Mouse (Mus musculus) lung, postnatal 0 days (tissue): ENCODE measurements around the gene Sirt6. TPM values are rescaled to one million over a fixed set of nuclear protein-coding genes. Genes with fewer than 3 reads are reported as not detected.
"Not testable (repeated sequence)": the region's sequence is repeated elsewhere in the genome, so short reads cannot be mapped to it uniquely, and the experiment has no call there.

ENCODE experiments used
- ATAC-seq: fragments of 200-750 bp; cut with Nextera tagmentation; 2 replicates; pipeline ENCODE4 v1.8.0; 2017; ENCODE audit warnings: moderate library complexity
- DNase-seq: peaks from one replicate; pipeline ENCODE4 v3.0.0-alpha.2; 2016; ENCODE audit warnings: low spot score
- H3K27ac ChIP-seq: fragments of 300-500 bp; sonication (generic); 2 replicates; pipeline ENCODE4 v1.5.1; 2014; ENCODE audit warnings: antibody characterized with exemption, mild to moderate bottlenecking, low read length, mixed read lengths
- H3K27me3 ChIP-seq: fragments of 300-500 bp; sonication (generic); replicated peaks from 2 replicates; pipeline ENCODE4 v1.6.1; 2014; ENCODE audit warnings: low read length, mixed read lengths; ENCODE audit not compliant: insufficient read depth
- H3K36me3 ChIP-seq: fragments of 300-500 bp; sonication (generic); 2 replicates; pipeline ENCODE4 v1.6.1; 2014; ENCODE audit warnings: low read length, mixed read lengths; ENCODE audit not compliant: insufficient read depth
- H3K4me1 ChIP-seq: fragments of 300-500 bp; sonication (generic); 2 replicates; pipeline ENCODE4 v1.6.1; 2014; ENCODE audit warnings: antibody characterized with exemption, low read depth, low read length, mixed read lengths; ENCODE audit not compliant: insufficient read depth
- H3K4me2 ChIP-seq: fragments of 300-500 bp; sonication (generic); replicated peaks from 2 replicates; pipeline ENCODE4 v1.6.1; 2014; ENCODE audit warnings: low read depth, mild to moderate bottlenecking, low read length, moderate library complexity, mixed read lengths
- H3K4me3 ChIP-seq: fragments of 300-500 bp; sonication (generic); 2 replicates; pipeline ENCODE4 v1.5.1; 2014; ENCODE audit warnings: low read depth, low read length
- H3K9ac ChIP-seq: fragments of 300-500 bp; sonication (generic); replicated peaks from 2 replicates; pipeline ENCODE4 v1.6.1; 2014; ENCODE audit warnings: low read depth, mild to moderate bottlenecking
- H3K9me3 ChIP-seq: fragments of 300-500 bp; sonication (generic); 2 replicates; pipeline ENCODE4 v1.6.1; 2016; ENCODE audit warnings: low read length, mixed read lengths
- CTCF ChIP-seq: IDR thresholded peaks from 2 replicates; pipeline ENCODE4 v1.5.1; 2016; ENCODE audit warnings: antibody characterized with exemption, mild to moderate bottlenecking
- EP300 ChIP-seq: IDR thresholded peaks from 2 replicates; pipeline ENCODE4 v1.6.1; 2016; ENCODE audit warnings: antibody characterized with exemption, mild to moderate bottlenecking, control low read depth
- WGBS: fragments of 180-500 bp; shearing (Covaris S2); extraction: QIAGEN DNeasy Blood & Tissue Kit; methylation state at CpG from one replicate; pipeline ENCODE4 v1.1.7; 2014; 5-methylcytosine and 5-hydroxymethylcytosine counted together
- polyA plus RNA-seq: library from polyadenylated mRNA; unstranded; fragments of >200 nt; fragmentation: Nextera tagmentation; extraction: Ambion mirVana; gene quantifications from 2 replicates; pipeline ENCODE4 v1.2.1, GENCODE M21; 2015

The Sirt6 gene
- polyA plus RNA-seq, 1 experiment from 2014 or later: 24.1 TPM

DNA sequence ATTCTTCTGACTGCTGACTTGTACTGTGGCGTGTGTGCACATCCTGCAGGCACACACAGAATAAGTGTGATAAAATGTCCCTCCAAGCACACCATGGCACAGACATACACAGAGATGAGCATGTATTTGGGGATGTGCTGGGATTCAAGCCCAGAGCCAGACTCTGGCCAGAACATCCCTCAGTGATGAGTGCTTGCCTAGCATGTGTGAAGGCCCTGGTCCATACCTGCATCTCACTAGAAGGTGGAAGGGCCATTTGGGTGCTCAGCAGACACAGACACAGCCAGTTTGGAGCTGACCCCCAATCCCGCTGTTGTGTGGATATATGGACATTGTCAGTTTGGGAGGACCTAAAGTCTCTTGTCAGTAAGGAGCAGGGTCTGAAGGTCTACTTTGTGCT, 14.0 kb upstream of the Sirt6 start:
- no peak overlapping the region for H3K9ac ChIP-seq

DNA sequence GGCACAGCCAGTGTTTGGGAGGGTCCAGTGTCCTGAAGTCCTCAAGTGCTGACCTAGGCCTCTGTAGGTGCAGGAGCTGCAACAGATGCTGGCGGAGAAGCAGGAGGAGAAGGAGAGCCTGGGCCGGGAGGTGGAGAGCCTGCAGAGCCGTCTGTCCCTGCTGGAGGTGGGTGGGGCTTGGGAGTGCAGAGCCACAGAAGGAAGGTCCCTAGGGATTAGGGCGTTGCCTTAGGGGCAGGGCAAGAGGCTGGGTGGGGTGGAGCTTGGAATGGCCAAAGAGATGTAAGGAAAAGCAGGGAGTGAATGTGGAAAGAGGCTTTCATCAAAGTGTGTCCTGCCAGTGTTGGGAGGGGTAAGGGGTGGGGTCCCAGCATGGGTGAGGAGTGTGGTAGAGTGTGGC, 13.2 kb upstream of the Sirt6 start:
- not testable (repeated sequence) for H3K27ac ChIP-seq, H3K4me3 ChIP-seq, H3K4me2 ChIP-seq, ATAC-seq, H3K36me3 ChIP-seq, H3K9me3 ChIP-seq, H3K9ac ChIP-seq, H3K4me1 ChIP-seq, H3K27me3 ChIP-seq
- DNase-seq: peak; percentile 38
- 33% methylated on average over 4 of the region's 4 CpGs for WGBS

More for the DNA sequence above, 14.0 kb upstream of the Sirt6 start:
- Histone ChIP-seq H3K36me3 (no peaks in the 10 kb centered on the region), H3K27me3 (no peaks in the 10 kb centered on the region), H3K4me2 (no peak overlapping the region), H3K27ac (no peak overlapping the region), H3K4me3 (no peak overlapping the region), H3K4me1 (peaks cover 5% of the 10 kb centered on the region; the same call in 1 of the 2 replicates), H3K9me3 (no peaks in the 10 kb centered on the region)
- WGBS: 88% methylated on average over 2 of the region's 2 CpGs
- ATAC-seq (no peak), DNase-seq (no peak)
- TF ChIP-seq EP300 (no peak), CTCF (no peak)

DNA sequence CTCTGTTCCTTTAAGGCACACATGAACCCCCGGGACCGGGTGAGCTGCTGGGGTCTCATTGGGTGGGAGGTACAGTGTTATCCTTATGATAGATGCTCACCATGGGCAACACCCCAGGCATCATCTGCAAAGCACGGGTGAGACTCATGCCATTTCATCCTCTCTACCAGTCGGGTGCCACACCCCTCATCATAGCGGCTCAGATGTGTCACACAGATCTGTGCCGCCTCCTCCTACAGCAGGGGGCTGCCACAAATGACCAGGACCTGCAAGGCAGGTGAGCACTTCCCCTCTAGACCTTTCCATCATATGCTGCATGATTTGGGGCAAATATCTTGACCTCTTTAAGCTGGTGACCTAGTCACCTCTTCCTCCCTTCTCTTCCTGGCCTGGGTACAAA, 10.5 kb upstream of the Sirt6 start:
- H3K4me1 ChIP-seq: peaks cover 8% of the 10 kb centered on the region; the same call in 1 of the 2 replicates
- H3K27ac ChIP-seq: no peak overlapping the region
- DNase-seq: no peak
- no peaks in the 10 kb centered on the region for H3K36me3 ChIP-seq
- H3K27me3 ChIP-seq: no peaks in the 10 kb centered on the region
- TF ChIP-seq EP300: no peak
- no peak for TF ChIP-seq CTCF
- WGBS: 68% methylated on average over 6 of the region's 6 CpGs
- no peak overlapping the region for H3K4me2 ChIP-seq
- H3K9ac ChIP-seq: no peak overlapping the region
- no peak overlapping the region for H3K4me3 ChIP-seq
- no peak for ATAC-seq
- H3K9me3 ChIP-seq: no peaks in the 10 kb centered on the region

GRCm38 (mm10) chr10:81636338-81636737, 8.7 kb upstream of the Sirt6 start:
- DNase-seq (no peak), ATAC-seq (no peak)
- Histone ChIP-seq H3K9me3 (no peaks in the 10 kb centered on the region), H3K27ac (no peak overlapping the region), H3K4me1 (peaks cover 3% of the 10 kb centered on the region; the same call in 1 of the 2 replicates), H3K36me3 (no peaks in the 10 kb centered on the region), H3K4me3 (no peak overlapping the region), H3K27me3 (no peaks in the 10 kb centered on the region), H3K4me2 (no peak overlapping the region), H3K9ac (no peak overlapping the region)
- 26% methylated on average over 7 of the region's 8 CpGs for WGBS
- TF ChIP-seq CTCF: no peak
- TF ChIP-seq EP300: no peak

GRCm38 (mm10) chr10:81633253-81634099, 5.9 kb upstream of the Sirt6 start:
- Histone ChIP-seq H3K27ac (no peak overlapping the region; the same call in 1 of the 2 replicates), H3K27me3 (no peaks in the 10 kb centered on the region), H3K4me3 (peak overlapping the region; percentile 38), H3K36me3 (no peaks in the 10 kb centered on the region), H3K9me3 (no peaks in the 10 kb centered on the region), H3K9ac (peak overlapping the region; percentile 36; the same call in 1 of the 2 replicates), H3K4me1 (peaks cover 3% of the 10 kb centered on the region; the same call in 1 of the 2 replicates), H3K4me2 (peak overlapping the region; percentile 81)
- peak; percentile 93 for DNase-seq
- TF ChIP-seq EP300: no peak
- WGBS: 3% methylated on average over 32 of the region's 37 CpGs
- peak; percentile 97 for ATAC-seq

DNA sequence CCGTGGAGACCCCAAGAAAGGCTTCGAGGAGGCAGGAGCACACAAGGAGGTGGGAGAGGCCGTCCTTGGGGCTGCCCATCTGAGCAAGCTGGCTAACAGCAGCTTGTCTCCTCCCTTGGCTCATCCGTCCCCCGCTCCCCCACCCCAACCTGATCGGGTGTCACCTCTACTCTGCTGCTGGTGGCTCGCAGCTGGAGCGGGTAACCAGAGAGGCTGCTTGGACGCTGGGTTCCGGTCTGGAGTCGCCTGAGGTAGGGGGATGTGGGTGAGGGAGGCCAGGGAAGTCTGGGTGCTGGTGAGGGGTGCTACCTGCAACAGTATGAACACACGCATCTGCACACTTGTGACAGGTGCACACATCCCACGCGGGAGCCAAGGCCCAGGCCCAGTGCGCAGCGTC, 793 bp upstream of the Sirt6 start, which contains the start of gene Ankrd24:
Gene Ankrd24 (plus strand): TSS at position 151 of the 400 bp plus-strand sequence.
- H3K9ac ChIP-seq: peak within 1 kb of the TSS; percentile 30
- 73% methylated on average over 15 of the region's 16 CpGs for WGBS
- peak within 1 kb of the TSS; percentile 66 for H3K4me3 ChIP-seq
- no peak for ATAC-seq
- peak within 1 kb of the TSS; percentile 78 for H3K4me2 ChIP-seq
- no peaks in the 10 kb centered on the region for H3K9me3 ChIP-seq
- TF ChIP-seq EP300 (no peak), CTCF (no peak)
- H3K27me3 ChIP-seq: no peaks in the 10 kb centered on the region
- no peak for DNase-seq
- H3K36me3 ChIP-seq: 0 out of 2 replicates have a peak, but pooled peaks cover 3% of the 10 kb centered on the region
- H3K4me1 ChIP-seq: peaks cover 13% of the 10 kb centered on the region
- H3K27ac ChIP-seq: peak within 1 kb of the TSS; percentile 92
